Mouse (Mus musculus): ENCODE data around the gene Gm9913. TPM values are rescaled to one million over a fixed set of nuclear protein-coding genes. Genes with fewer than 3 reads are reported as not detected.

Gm9913 gene
- polyA plus RNA-seq, 1 experiment from 2014 or later = 0.27 TPM

DNA sequence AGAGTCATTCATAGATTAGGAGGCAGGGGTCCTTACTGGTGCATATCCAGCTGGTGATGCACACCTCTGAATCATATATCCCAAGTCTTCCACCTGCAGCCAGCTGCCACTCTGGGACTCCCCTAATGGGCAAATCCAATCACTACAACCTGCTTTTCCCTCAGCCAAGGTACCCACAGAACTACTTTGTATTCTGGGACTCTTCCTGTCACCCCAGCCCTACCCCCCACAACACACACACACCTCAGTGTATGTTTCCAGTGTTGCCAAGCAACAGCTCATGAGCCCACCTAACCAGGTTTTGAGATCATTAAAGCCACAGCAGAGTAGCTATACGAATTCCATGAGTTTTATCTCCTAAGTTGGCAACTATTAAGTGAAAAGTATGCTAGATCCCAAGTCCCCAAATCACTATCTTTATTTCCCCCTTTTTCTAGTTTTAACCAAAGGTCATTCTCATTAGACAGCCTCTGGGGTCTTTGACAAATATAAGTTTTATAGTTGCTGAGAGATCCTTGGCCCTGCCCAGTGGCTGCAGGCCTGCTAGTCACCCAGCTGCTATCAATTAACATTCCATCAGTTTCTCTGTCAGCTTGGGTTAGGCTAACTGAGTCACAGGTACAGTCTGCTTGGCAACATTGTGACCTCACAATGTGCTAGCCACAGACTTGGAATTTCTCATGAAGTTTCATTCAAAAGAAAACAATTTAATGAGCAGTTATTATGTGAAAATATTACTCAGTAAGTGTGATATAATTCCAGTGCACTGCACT lies 44.1 kb downstream of the Gm9913 start:
- ATAC-seq (no peak), DNase-seq (ENCODE audit: low read depth, low spot score) (no peak)
- no peak for TF ChIP-seq CTCF (IDR thresholded peaks at IDR 0.05)
- POLR2A ChIA-PET = no interaction called here
- CTCF ChIA-PET = interaction anchor here (2.0 kb wide), 1 partner anchor 10 kb away, joined by 8 read pairs; no protein-coding TSS in a partner anchor
- no peaks in the 10 kb centered on the region for H3K27me3 ChIP-seq
- in situ Hi-C loops (cut with MboI; ENCODE audit: low pct_unique_long_range_greater_than_20kb) = no loop called here

- no peak for TF ChIP-seq CTCF (IDR thresholded peaks at IDR 0.05)
- ChIA-PET CTCF (interaction anchor here (1.0 kb wide), 1 partner anchor 13 kb away, joined by 3 read pairs; no protein-coding TSS in a partner anchor), POLR2A (interaction anchor here (1.1 kb wide), 1 partner anchor 8 kb away, joined by 3 read pairs; no protein-coding TSS in a partner anchor)
- in situ Hi-C loops (cut with MboI; ENCODE audit: low pct_unique_long_range_greater_than_20kb) = no loop called here
- no peak for DNase-seq (ENCODE audit: low read depth, low spot score)
- ATAC-seq = no peak
- no peaks in the 10 kb centered on the region for H3K27me3 ChIP-seq
Measured at GRCm38 (mm10) chr2:125555830-125556229, 50.9 kb downstream of the Gm9913 start.

Other genes with a start within 250 kb of the Gm9913 start
- 25.5 TPM for gene Fbn1, start 2.9 kb downstream of the Gm9913 start, polyA plus RNA-seq (2021)
- gene Cep152, start 120.0 kb downstream of the Gm9913 start, polyA plus RNA-seq (2021) = 5.1 TPM
- gene Eid1, start 168.0 kb downstream of the Gm9913 start, polyA plus RNA-seq (2021) = 91.7 TPM
- gene Shc4, start 219.1 kb downstream of the Gm9913 start, polyA plus RNA-seq (2021) = 0.87 TPM